Mouse (Mus musculus) small intestine, adult 2 months (tissue): ENCODE measurements at regions not wholly inside any gene's neighbourhood (a gene's known extent, or its start where the extent isn't known, plus 50 kb on each side); places are given as distances from the start of the nearest gene placed in this dataset.

Experiments used
- CTCF ChIP-seq: fragments of 200-500 bp; IDR thresholded peaks from 2 replicates; pipeline ENCODE4 v1.5.1; 2012; ENCODE audit warnings: low read depth, mild to moderate bottlenecking, control low read depth, inconsistent platforms, low read length, moderate library complexity, mixed read lengths; ENCODE audit not compliant: insufficient replicate concordance, insufficient read length; ENCODE audit errors: extremely low read depth
- POLR2A ChIP-seq: fragments of 200-500 bp; IDR thresholded peaks from 2 replicates; pipeline ENCODE4 v1.6.1; 2012; ENCODE audit warnings: low read depth, mild to moderate bottlenecking, control low read depth, inconsistent platforms, low read length, moderate library complexity

DNA sequence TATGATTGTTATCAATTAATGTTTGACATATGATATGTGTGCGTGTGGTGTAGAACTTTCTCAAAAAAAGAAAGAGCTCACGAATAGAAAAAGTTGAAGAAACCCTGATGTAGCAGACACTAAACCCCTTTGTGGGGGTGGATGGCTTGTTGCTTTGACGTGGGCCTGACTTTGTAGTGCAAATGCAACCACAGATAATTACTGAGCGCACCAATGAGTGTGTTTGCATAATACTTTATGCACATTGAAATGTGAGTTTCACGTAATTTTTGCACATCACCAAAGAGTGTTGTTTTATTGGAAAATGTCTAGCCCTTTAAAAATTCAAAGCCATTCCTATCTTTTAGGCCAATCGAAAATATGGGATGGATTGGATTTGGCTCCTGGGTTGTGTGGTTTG is 51.7 kb upstream of the Mdm1 start:
- no peak for TF ChIP-seq CTCF
- no peak for TF ChIP-seq POLR2A
